Mouse (Mus musculus) hindbrain, embryonic 11.5 days (tissue): ENCODE measurements around the gene Slc44a1. TPM values are rescaled to one million over a fixed set of nuclear protein-coding genes. Genes with fewer than 3 reads are reported as not detected.

ENCODE experiments used
- ATAC-seq: fragments of 200-750 bp; cut with Nextera tagmentation; 2 replicates; pipeline ENCODE4 v1.8.0; 2017; ENCODE audit warnings: mild to moderate bottlenecking, moderate TSS enrichment, moderate library complexity; ENCODE audit not compliant: low FRiP score
- DNase-seq: peaks from one replicate; pipeline ENCODE4 v3.0.0-alpha.2; 2015; ENCODE audit warnings: low spot score
- H3K27ac ChIP-seq: fragments of 300-500 bp; sonication (generic); 2 replicates; pipeline ENCODE4 v1.5.1; 2014; ENCODE audit warnings: mild to moderate bottlenecking, low read depth, low read length
- H3K27me3 ChIP-seq: fragments of 300-500 bp; sonication (generic); 2 replicates; pipeline ENCODE4 v1.6.1; 2014; ENCODE audit warnings: mild to moderate bottlenecking, low read length, moderate library complexity, mixed read lengths; ENCODE audit not compliant: control insufficient read depth, insufficient read depth
- H3K36me3 ChIP-seq: fragments of 300-500 bp; sonication (generic); 2 replicates; pipeline ENCODE4 v1.6.1; 2014; ENCODE audit warnings: mild to moderate bottlenecking, low read length, moderate library complexity, mixed read lengths; ENCODE audit not compliant: control insufficient read depth, insufficient read depth
- H3K4me1 ChIP-seq: fragments of 300-500 bp; sonication (generic); replicated peaks from 2 replicates; pipeline ENCODE4 v1.6.1; 2014; ENCODE audit warnings: low read length, mixed read lengths; ENCODE audit not compliant: control insufficient read depth, insufficient read depth
- H3K4me2 ChIP-seq: fragments of 300-500 bp; sonication (generic); replicated peaks from 2 replicates; pipeline ENCODE4 v1.6.1; 2014; ENCODE audit warnings: mild to moderate bottlenecking, low read depth, low read length
- H3K4me3 ChIP-seq: fragments of 300-500 bp; sonication (generic); 2 replicates; pipeline ENCODE4 v1.5.1; 2014; ENCODE audit warnings: low read depth, low read length
- H3K9ac ChIP-seq: fragments of 300-500 bp; sonication (generic); 2 replicates; pipeline ENCODE4 v1.6.1; 2014; ENCODE audit warnings: low read depth, low read length
- H3K9me3 ChIP-seq: fragments of 300-500 bp; sonication (generic); 2 replicates; pipeline ENCODE4 v1.6.1; 2016; ENCODE audit warnings: low read length; ENCODE audit not compliant: control insufficient read depth
- WGBS: fragments of 180-500 bp; shearing (Covaris S2); extraction: QIAGEN DNeasy Blood & Tissue Kit; methylation state at CpG from one replicate; pipeline ENCODE4 v1.1.7; 2014; 5-methylcytosine and 5-hydroxymethylcytosine counted together
- polyA plus RNA-seq: library from polyadenylated mRNA; unstranded; fragments of >200 nt; fragmentation: Nextera tagmentation; extraction: Ambion mirVana; gene quantifications from 2 replicates; pipeline ENCODE4 v1.2.1, GENCODE M21; 2014

Slc44a1 gene
- polyA plus RNA-seq, 1 experiment from 2014 or later: 14.4 TPM

DNA sequence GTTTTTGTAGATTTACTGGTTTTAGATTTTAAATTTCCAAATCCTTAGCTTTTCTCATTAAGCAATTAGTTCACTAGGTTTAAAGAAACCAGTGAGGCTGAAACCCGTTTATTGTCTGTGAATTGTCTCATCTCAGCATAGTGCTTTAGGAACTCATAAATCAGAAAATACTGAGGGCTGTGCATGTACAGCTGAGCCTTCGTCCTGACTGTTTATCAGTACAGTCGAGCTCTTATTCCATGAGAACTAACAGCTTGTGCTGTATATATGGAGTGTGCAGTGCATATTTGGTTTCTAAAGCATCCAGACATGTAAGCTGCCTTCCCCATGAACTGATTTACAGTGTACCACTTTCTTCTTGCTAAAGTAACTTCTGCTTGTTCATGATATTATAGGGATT lies 217.8 kb downstream of the Slc44a1 start:
- Histone ChIP-seq H3K36me3 (peaks cover 2% of the 10 kb centered on the region; the same call in 1 of the 2 replicates), H3K4me3 (no peak overlapping the region), H3K27ac (no peak overlapping the region), H3K9ac (no peak overlapping the region), H3K4me2 (no peak overlapping the region), H3K9me3 (no peaks in the 10 kb centered on the region), H3K27me3 (no peaks in the 10 kb centered on the region), H3K4me1 (no peaks in the 10 kb centered on the region)
- WGBS: 83% methylated on average over 3 of the region's 3 CpGs
- DNase-seq (no peak), ATAC-seq (no peak)

DNA sequence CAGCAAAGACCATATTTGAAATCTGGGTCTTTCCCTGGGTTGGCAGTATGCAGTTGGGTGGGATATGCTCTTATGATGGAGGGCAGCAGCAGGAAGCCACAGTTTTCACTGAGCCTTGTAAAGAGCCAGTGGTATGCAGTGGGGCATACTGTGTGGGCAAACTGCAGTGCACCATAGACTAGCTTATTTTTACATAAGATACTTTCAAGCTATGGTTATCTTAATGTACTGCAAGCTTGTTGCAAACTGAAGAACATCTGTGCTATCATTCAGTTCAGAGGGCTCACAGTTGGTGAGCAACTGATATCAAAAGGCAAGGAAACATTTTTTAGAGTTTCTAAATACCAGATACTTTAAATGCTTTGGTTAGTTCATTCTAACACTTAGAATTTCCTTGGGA lies 220.5 kb downstream of the Slc44a1 start:
- no peaks in the 10 kb centered on the region for H3K4me1 ChIP-seq
- no peak overlapping the region for H3K9ac ChIP-seq
- H3K27ac ChIP-seq: no peak overlapping the region
- H3K4me3 ChIP-seq: no peak overlapping the region
- ATAC-seq (no peak), DNase-seq (no peak)
- H3K27me3 ChIP-seq: no peaks in the 10 kb centered on the region
- H3K4me2 ChIP-seq: no peak overlapping the region
- no peaks in the 10 kb centered on the region for H3K9me3 ChIP-seq
- H3K36me3 ChIP-seq: 0 out of 2 replicates have a peak, but pooled peaks cover 2% of the 10 kb centered on the region

Other genes with a start within 250 kb of the Slc44a1 start
- 21.1 and 30.9 TPM in 2 replicates for gene Fsd1l, start 191.1 kb downstream of the Slc44a1 start, polyA plus RNA-seq